Mouse (Mus musculus) heart, embryonic 14.5 days (tissue): ENCODE data around the gene Hyal3. TPM values are rescaled to one million over a fixed set of nuclear protein-coding genes. Genes with fewer than 3 reads are reported as not detected.

ENCODE experiments used
- ATAC-seq: fragments of 200-750 bp; cut with Nextera tagmentation; 2 replicates; pipeline ENCODE4 v1.8.0; 2017; ENCODE audit warnings: low read depth, moderate TSS enrichment; ENCODE audit not compliant: insufficient number of reproducible peaks, insufficient read depth, low FRiP score
- H3K27ac ChIP-seq, 2 experiments: fragments of 200-500 bp in 1 of 2; fragments of 300-500 bp in 1 of 2; sonication (generic) in 1 of 2; replicated peaks in 1 of 2; 2 replicates each; pipeline ENCODE4 v1.5.1; 2012 to 2014; ENCODE audit warnings: low read depth in 2 of 2, low read length in 2 of 2, control low read depth in 1 of 2, mild to moderate bottlenecking in 1 of 2, mixed read lengths in 1 of 2; ENCODE audit not compliant: control insufficient read depth in 1 of 2, insufficient read depth in 1 of 2
- H3K27me3 ChIP-seq: fragments of 300-500 bp; sonication (generic); 2 replicates; pipeline ENCODE4 v1.6.1; 2014; ENCODE audit warnings: mild to moderate bottlenecking, low read length, control low read depth; ENCODE audit not compliant: control insufficient read depth, insufficient read depth
- H3K36me3 ChIP-seq: fragments of 300-500 bp; sonication (generic); 2 replicates; pipeline ENCODE4 v1.6.1; 2014; ENCODE audit warnings: mild to moderate bottlenecking, control low read depth, low read length, mixed read lengths; ENCODE audit not compliant: control insufficient read depth, insufficient read depth
- H3K4me1 ChIP-seq, 2 experiments: fragments of 200-500 bp in 1 of 2; fragments of 300-500 bp in 1 of 2; sonication (generic) in 1 of 2; 2 replicates each; pipeline ENCODE4 v1.6.1; 2012 to 2014; ENCODE audit warnings: low read length in 2 of 2, control low read depth in 1 of 2, mixed read lengths in 1 of 2; ENCODE audit not compliant: control insufficient read depth in 2 of 2, insufficient read depth in 2 of 2
- H3K4me2 ChIP-seq: fragments of 300-500 bp; sonication (generic); 2 replicates; pipeline ENCODE4 v1.6.1; 2014; ENCODE audit warnings: mild to moderate bottlenecking, low read length
- H3K4me3 ChIP-seq, 2 experiments: fragments of 200-500 bp in 1 of 2; fragments of 300-500 bp in 1 of 2; sonication (generic) in 1 of 2; 2 replicates each; pipeline ENCODE4 v1.5.1; 2012 to 2014; ENCODE audit warnings: low read length in 2 of 2, mild to moderate bottlenecking in 2 of 2, control low read depth in 1 of 2, low read depth in 1 of 2, moderate library complexity in 1 of 2; ENCODE audit not compliant: control insufficient read depth in 1 of 2, insufficient read depth in 1 of 2
- H3K9ac ChIP-seq: fragments of 300-500 bp; sonication (generic); 2 replicates; pipeline ENCODE4 v1.6.1; 2014; ENCODE audit warnings: mild to moderate bottlenecking, low read length
- H3K9me3 ChIP-seq: fragments of 300-500 bp; sonication (generic); 2 replicates; pipeline ENCODE4 v1.6.1; 2016; ENCODE audit warnings: low read length, control low read depth; ENCODE audit not compliant: control insufficient read depth
- WGBS: fragments of 180-500 bp; shearing (Covaris S2); extraction: QIAGEN DNeasy Blood & Tissue Kit; methylation state at CpG from one replicate; pipeline ENCODE4 v1.1.7; 2014; 5-methylcytosine and 5-hydroxymethylcytosine counted together
- polyA plus RNA-seq: library from polyadenylated mRNA; unstranded; fragments of >200 nt; fragmentation: Nextera tagmentation; extraction: Ambion mirVana; gene quantifications from 2 replicates; pipeline ENCODE4 v1.2.1, GENCODE M21; 2014

The Hyal3 gene
- polyA plus RNA-seq, 1 experiment from 2014 or later = 0.53 TPM

GRCm38 (mm10) chr9:107575579-107576356, 4.8 kb upstream of the Hyal3 start:
- Histone ChIP-seq H3K9me3 (no peaks in the 10 kb centered on the region), H3K27ac (peak overlapping the region; percentile 55 to 57; a peak in 3 of 4 replicates), H3K4me3 (no peak overlapping the region), H3K27me3 (no peaks in the 10 kb centered on the region), H3K4me1 (peaks cover 20 to 28% of the 10 kb centered on the region in 2 experiments), H3K36me3 (peaks cover 37% of the 10 kb centered on the region), H3K9ac (no peak overlapping the region), H3K4me2 (peak overlapping the region; percentile 61; the same call in 1 of the 2 replicates)
- WGBS = 80% methylated on average over 14 of the region's 14 CpGs
- no peak for ATAC-seq

- peak; percentile 58; the same call in 1 of the 2 replicates for ATAC-seq
- peak within 1 kb of the TSS; percentile 61 for H3K4me2 ChIP-seq
- H3K27me3 ChIP-seq = no peaks in the 10 kb centered on the region
- H3K27ac ChIP-seq = peak within 1 kb of the TSS; percentile 55 to 57
- H3K9me3 ChIP-seq = no peaks in the 10 kb centered on the region
- 26% methylated on average over 16 of the region's 16 CpGs for WGBS
- peak within 1 kb of the TSS; percentile 66 for H3K9ac ChIP-seq
- peak within 1 kb of the TSS; percentile 32 to 45 for H3K4me3 ChIP-seq
- peaks cover 16 to 27% of the 10 kb centered on the region in 2 experiments for H3K4me1 ChIP-seq
- peaks cover 30% of the 10 kb centered on the region for H3K36me3 ChIP-seq
Observed at GRCm38 (mm10) chr9:107576357-107577107, 4.1 kb upstream of the Hyal3 start, which contains the start of gene Hyal1. Hyal1 (plus strand) TSS chr9:107576927.

DNA sequence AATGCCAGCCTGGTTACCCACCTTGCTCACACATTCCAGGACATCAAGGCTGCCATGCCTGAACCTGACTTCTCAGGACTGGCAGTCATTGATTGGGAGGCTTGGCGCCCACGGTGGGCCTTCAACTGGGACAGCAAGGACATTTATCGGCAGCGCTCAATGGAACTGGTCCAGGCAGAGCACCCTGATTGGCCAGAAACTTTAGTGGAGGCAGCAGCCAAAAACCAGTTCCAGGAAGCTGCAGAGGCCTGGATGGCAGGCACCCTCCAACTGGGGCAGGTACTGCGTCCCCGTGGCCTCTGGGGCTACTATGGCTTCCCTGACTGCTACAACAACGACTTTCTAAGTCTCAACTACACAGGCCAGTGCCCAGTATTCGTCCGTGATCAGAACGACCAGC, 2.7 kb upstream of the Hyal3 start:
- Histone ChIP-seq H3K4me2 (0 out of 2 replicates have a peak overlapping the region, but pooled peaks have one; percentile 61), H3K9me3 (no peaks in the 10 kb centered on the region), H3K36me3 (peaks cover 21% of the 10 kb centered on the region), H3K27ac (no peak overlapping the region), H3K9ac (no peak overlapping the region), H3K27me3 (no peaks in the 10 kb centered on the region), H3K4me1 (peaks cover 17 to 29% of the 10 kb centered on the region in 2 experiments), H3K4me3 (no peak overlapping the region)
- no peak for ATAC-seq
- WGBS = 93% methylated on average over 10 of the region's 10 CpGs

GRCm38 (mm10) chr9:107578587-107578986, 2.0 kb upstream of the Hyal3 start, which contains the start of gene Naa80:
Naa80 (plus strand) TSS chr9:107578887.
- no peak for ATAC-seq
- Histone ChIP-seq H3K9ac (no peak within 1 kb of the TSS; the same call in 1 of the 2 replicates), H3K9me3 (no peaks in the 10 kb centered on the region), H3K36me3 (peaks cover 21% of the 10 kb centered on the region), H3K4me1 (peaks cover 17 to 29% of the 10 kb centered on the region in 2 experiments), H3K4me2 (0 out of 2 replicates have a peak within 1 kb of the TSS, but pooled peaks have one; percentile 61), H3K27me3 (no peaks in the 10 kb centered on the region), H3K27ac (peak within 1 kb of the TSS in 1 of 2 experiments; percentile 94; a peak in 1 of 4 replicates), H3K4me3 (no peak within 1 kb of the TSS)
- WGBS = 74% methylated on average over 3 of the region's 3 CpGs

GRCm38 (mm10) chr9:107579023-107579900, 1.4 kb upstream of the Hyal3 start:
- H3K4me1 ChIP-seq = peaks cover 17 to 29% of the 10 kb centered on the region in 2 experiments
- H3K27me3 ChIP-seq = no peaks in the 10 kb centered on the region
- no peak overlapping the region for H3K4me2 ChIP-seq
- peak overlapping the region in 1 of 2 experiments; percentile 94; a peak in 1 of 4 replicates for H3K27ac ChIP-seq
- WGBS = 90% methylated on average over 14 of the region's 14 CpGs
- ATAC-seq = no peak
- H3K4me3 ChIP-seq = no peak overlapping the region
- H3K36me3 ChIP-seq = peaks cover 24% of the 10 kb centered on the region
- H3K9me3 ChIP-seq = no peaks in the 10 kb centered on the region
- H3K9ac ChIP-seq = no peak overlapping the region; the same call in 1 of the 2 replicates

DNA sequence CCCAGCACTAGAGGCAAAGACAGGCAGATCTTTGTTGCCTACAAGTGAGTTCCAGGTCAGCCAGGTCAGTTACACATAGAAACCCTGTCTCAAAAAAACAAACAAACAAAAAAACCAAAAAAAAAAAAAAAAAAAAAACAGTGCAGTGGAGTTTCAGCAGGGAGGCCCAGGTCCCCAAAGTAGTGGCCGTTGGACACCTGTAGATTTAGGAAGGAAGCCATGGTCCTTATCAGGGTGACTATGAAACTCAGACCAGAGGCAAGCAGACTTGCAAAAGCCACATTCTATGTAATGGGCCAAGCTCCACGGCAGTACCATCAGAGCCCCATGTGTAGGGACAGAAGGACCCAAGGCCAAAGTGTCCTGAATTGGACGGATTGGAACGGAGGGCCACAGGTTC, 966 bp downstream of the Hyal3 start:
- H3K4me2 ChIP-seq = peak overlapping the region; percentile 87
- peak overlapping the region; percentile 88 to 94; a peak in 3 of 4 replicates for H3K27ac ChIP-seq
- no peaks in the 10 kb centered on the region for H3K9me3 ChIP-seq
- H3K4me3 ChIP-seq = peak overlapping the region; percentile 53 to 55; a peak in 3 of 4 replicates
- peaks cover 11 to 24% of the 10 kb centered on the region in 2 experiments for H3K4me1 ChIP-seq
- peak overlapping the region; percentile 81 for H3K9ac ChIP-seq
- no peaks in the 10 kb centered on the region for H3K27me3 ChIP-seq
- peaks cover 18% of the 10 kb centered on the region for H3K36me3 ChIP-seq
- no peak for ATAC-seq
- WGBS = 68% methylated on average over 4 of the region's 4 CpGs
